Mouse (Mus musculus) heart, embryonic 15.5 days (tissue): ENCODE results near the gene Lgals12. TPM values are rescaled to one million over a fixed set of nuclear protein-coding genes. Genes with fewer than 3 reads are reported as not detected.

Experiments used
- ATAC-seq: fragments of 200-750 bp; cut with Nextera tagmentation; replicated peaks from 2 replicates; pipeline ENCODE4 v1.8.0; 2017; ENCODE audit warnings: low read depth, moderate TSS enrichment; ENCODE audit not compliant: insufficient number of reproducible peaks, insufficient read depth, low FRiP score
- H3K27ac ChIP-seq: fragments of 300-500 bp; sonication (generic); 2 replicates; pipeline ENCODE4 v1.5.1; 2015; ENCODE audit warnings: mild to moderate bottlenecking, inconsistent platforms
- H3K27me3 ChIP-seq: fragments of 300-500 bp; sonication (generic); 2 replicates; pipeline ENCODE4 v1.6.1; 2015; ENCODE audit warnings: inconsistent platforms
- H3K36me3 ChIP-seq: fragments of 300-500 bp; sonication (generic); 2 replicates; pipeline ENCODE4 v1.6.1; 2015; ENCODE audit warnings: mild to moderate bottlenecking, inconsistent platforms
- H3K4me1 ChIP-seq: fragments of 300-500 bp; sonication (generic); replicated peaks from 2 replicates; pipeline ENCODE4 v1.6.1; 2015; ENCODE audit warnings: inconsistent platforms
- H3K4me2 ChIP-seq: fragments of 300-500 bp; sonication (generic); 2 replicates; pipeline ENCODE4 v1.6.1; 2015; ENCODE audit warnings: inconsistent platforms, mild to moderate bottlenecking, moderate library complexity
- H3K4me3 ChIP-seq: fragments of 300-500 bp; sonication (generic); 2 replicates; pipeline ENCODE4 v1.5.1; 2015; ENCODE audit warnings: mild to moderate bottlenecking, inconsistent platforms
- H3K9ac ChIP-seq: fragments of 300-500 bp; sonication (generic); 2 replicates; pipeline ENCODE4 v1.6.1; 2015; ENCODE audit warnings: mild to moderate bottlenecking, inconsistent platforms
- H3K9me3 ChIP-seq: fragments of 300-500 bp; sonication (generic); replicated peaks from 2 replicates; pipeline ENCODE4 v1.6.1; 2016; ENCODE audit warnings: inconsistent platforms
- WGBS: fragments of 180-500 bp; shearing (Covaris S2); methylation state at CpG from one replicate; pipeline ENCODE4 v1.1.7; 2015; ENCODE audit warnings: mixed read lengths; 5-methylcytosine and 5-hydroxymethylcytosine counted together
- polyA plus RNA-seq: library from polyadenylated mRNA; unstranded; fragments of >200 nt; fragmentation: Nextera tagmentation; extraction: Ambion mirVana; gene quantifications from 2 replicates; pipeline ENCODE4 v1.2.1, GENCODE M21; 2015

The Lgals12 gene
- polyA plus RNA-seq, 1 experiment from 2014 or later: 0.21 TPM

GRCm38 (mm10) chr19:7558675-7559074 lies 48.3 kb downstream of the Lgals12 start:
- 64% methylated on average over 4 of the region's 4 CpGs for WGBS
- peak overlapping the region; percentile 65 for H3K4me3 ChIP-seq
- H3K9ac ChIP-seq: 0 out of 2 replicates have a peak overlapping the region, but pooled peaks have one; percentile 69
- no peaks in the 10 kb centered on the region for H3K27me3 ChIP-seq
- no peaks in the 10 kb centered on the region for H3K9me3 ChIP-seq
- no peaks in the 10 kb centered on the region for H3K36me3 ChIP-seq
- H3K4me1 ChIP-seq: peaks cover 10% of the 10 kb centered on the region; the same call in 1 of the 2 replicates
- ATAC-seq: no peak
- H3K4me2 ChIP-seq: peak overlapping the region; percentile 73
- H3K27ac ChIP-seq: no peak overlapping the region

DNA sequence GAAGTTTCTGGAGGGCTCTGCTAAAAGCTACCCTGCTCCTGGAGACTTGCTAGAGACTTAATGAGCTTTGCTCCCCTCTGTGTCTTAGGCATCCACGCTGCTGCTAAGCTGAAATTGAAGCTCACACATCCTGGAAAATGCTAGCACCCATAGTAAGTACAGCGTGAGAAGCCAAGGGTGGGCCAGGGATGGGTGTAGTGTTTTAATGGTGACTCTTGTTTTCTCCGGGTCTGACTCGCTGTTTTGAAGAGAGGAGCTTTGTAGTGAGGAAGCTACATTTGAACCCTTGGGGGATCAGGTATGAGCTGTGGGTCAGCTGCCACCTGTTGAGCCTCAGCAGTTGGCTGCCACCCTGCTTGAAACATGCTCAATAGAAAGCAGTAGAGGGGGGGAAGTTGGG lies 49.1 kb downstream of the Lgals12 start:
- no peaks in the 10 kb centered on the region for H3K9me3 ChIP-seq
- H3K27ac ChIP-seq: peak overlapping the region; percentile 85
- H3K4me3 ChIP-seq: peak overlapping the region; percentile 65
- H3K36me3 ChIP-seq: no peaks in the 10 kb centered on the region
- H3K4me1 ChIP-seq: peaks cover 10% of the 10 kb centered on the region
- H3K27me3 ChIP-seq: no peaks in the 10 kb centered on the region
- peak overlapping the region; percentile 73 for H3K4me2 ChIP-seq
- peak overlapping the region; percentile 69 for H3K9ac ChIP-seq
- peak; percentile 8; the same call in 1 of the 2 replicates for ATAC-seq
- under 1% methylated on average over 4 of the region's 4 CpGs for WGBS

DNA sequence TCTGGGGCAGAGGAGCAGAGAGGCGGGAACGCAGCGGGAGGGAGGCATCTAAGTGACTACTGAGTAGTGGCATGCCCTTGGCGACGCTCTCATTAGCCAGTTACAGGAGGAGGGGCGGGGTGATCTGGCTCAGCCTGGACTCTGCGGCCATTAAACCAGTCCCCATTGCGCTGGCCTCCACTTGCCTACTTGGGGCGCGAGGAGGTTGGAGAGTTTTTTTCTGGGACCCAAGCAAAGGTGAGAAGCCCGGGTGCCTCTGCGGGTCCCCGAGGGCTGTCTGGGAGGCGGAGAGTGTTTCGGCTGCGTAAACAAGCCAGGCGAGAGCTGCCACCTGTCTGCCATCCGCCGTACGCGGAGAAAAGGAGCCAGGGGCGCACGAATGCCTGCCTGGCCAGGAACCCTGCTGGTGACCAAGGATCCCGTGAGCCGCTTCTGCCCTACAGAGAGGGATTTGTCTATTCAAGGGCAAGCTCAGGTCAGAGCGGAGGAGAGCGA lies 49.6 kb downstream of the Lgals12 start, which contains the start of gene Pla2g16:
Pla2g16 (plus strand) TSS at position 132 of the 495 bp plus-strand sequence.
- peak within 1 kb of the TSS; percentile 85 for H3K27ac ChIP-seq

DNA sequence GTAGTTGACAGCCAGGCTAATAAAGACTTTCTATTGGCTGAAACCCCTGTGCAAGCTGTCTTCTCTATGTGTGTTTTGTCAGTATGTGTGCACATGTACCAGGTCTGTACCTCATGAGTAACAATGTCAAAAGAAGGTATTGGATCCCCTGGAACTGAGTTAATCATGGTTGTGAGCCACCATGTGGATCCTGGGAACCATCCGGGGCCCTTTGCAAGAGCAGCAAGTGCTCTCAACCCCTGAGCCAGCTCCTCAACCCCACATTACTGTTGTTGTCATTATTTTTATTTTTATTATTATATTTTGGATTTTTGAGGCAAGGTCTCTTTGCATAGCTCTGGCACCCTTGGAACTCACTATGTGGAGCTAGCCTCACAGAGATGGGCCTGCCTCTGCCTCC lies 50.4 kb downstream of the Lgals12 start:
- no peak for ATAC-seq
- Histone ChIP-seq H3K9ac (no peak overlapping the region), H3K27ac (no peak overlapping the region), H3K27me3 (no peaks in the 10 kb centered on the region), H3K36me3 (no peaks in the 10 kb centered on the region), H3K9me3 (no peaks in the 10 kb centered on the region), H3K4me3 (no peak overlapping the region), H3K4me2 (no peak overlapping the region), H3K4me1 (peaks cover 22% of the 10 kb centered on the region)
- 92% methylated on average over 1 of the region's 1 CpGs for WGBS

More for the DNA sequence above, 49.6 kb downstream of the Lgals12 start, which contains the start of gene Pla2g16:
- ATAC-seq: peak; percentile 88
- Histone ChIP-seq H3K9me3 (no peaks in the 10 kb centered on the region), H3K27me3 (no peaks in the 10 kb centered on the region), H3K4me2 (peak within 1 kb of the TSS; percentile 73), H3K4me1 (peaks cover 15% of the 10 kb centered on the region), H3K36me3 (no peaks in the 10 kb centered on the region), H3K9ac (peak within 1 kb of the TSS; percentile 69), H3K4me3 (peak within 1 kb of the TSS; percentile 65)
- under 1% methylated on average over 27 of the region's 27 CpGs for WGBS

DNA sequence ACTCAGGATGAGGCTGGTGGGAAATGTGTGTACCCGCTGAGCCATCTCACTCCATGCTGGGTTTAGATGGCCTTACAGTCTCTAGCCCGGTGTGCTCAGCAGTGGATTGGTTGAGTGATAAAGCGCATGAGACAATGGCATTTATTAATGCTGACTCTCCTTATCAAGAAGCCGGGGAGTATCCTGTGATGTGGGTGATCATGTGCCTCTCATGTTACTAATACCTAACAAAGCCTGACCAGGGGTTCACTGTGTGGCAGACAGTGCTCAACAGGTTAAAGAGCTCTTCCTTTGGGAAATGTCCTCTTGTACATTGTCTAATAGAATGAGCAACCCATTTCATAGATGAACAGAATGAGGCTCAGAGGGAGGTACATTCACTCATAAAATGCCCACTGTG lies 52.1 kb downstream of the Lgals12 start:
- ATAC-seq: no peak
- H3K4me3 ChIP-seq: no peak overlapping the region
- 66% methylated on average over 4 of the region's 4 CpGs for WGBS
- no peaks in the 10 kb centered on the region for H3K9me3 ChIP-seq
- H3K36me3 ChIP-seq: no peaks in the 10 kb centered on the region
- no peaks in the 10 kb centered on the region for H3K27me3 ChIP-seq
- H3K4me1 ChIP-seq: peaks cover 24% of the 10 kb centered on the region
- H3K27ac ChIP-seq: no peak overlapping the region
- H3K9ac ChIP-seq: no peak overlapping the region
- no peak overlapping the region for H3K4me2 ChIP-seq

DNA sequence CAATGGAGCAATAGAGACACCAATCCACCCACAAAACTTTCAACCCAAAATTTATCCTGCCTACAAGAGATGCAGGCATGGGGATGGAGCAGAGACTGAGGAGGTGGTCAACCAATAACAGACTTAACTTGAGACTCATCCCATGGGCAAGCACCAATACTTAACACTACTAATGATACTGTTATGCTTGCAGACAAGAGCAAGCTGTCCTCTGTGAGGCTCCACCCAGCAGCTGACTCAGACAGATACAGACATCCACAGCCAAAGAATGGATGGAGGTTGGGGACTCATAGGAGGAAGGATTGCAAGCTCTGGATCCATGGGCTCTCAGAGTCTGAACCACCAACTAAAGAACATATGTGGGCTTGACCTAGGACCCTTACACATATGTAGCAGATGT lies 53.6 kb downstream of the Lgals12 start:
- no peak overlapping the region for H3K9ac ChIP-seq
- H3K27me3 ChIP-seq: no peaks in the 10 kb centered on the region
- H3K36me3 ChIP-seq: no peaks in the 10 kb centered on the region
- H3K4me1 ChIP-seq: peaks cover 28% of the 10 kb centered on the region
- no peak for ATAC-seq
- H3K9me3 ChIP-seq: no peaks in the 10 kb centered on the region
- no peak overlapping the region for H3K27ac ChIP-seq
- no peak overlapping the region for H3K4me2 ChIP-seq
- H3K4me3 ChIP-seq: no peak overlapping the region

- 25% methylated on average over 2 of the region's 2 CpGs for WGBS
- H3K27ac ChIP-seq: peak overlapping the region; percentile 63
- no peaks in the 10 kb centered on the region for H3K9me3 ChIP-seq
- no peak overlapping the region for H3K4me2 ChIP-seq
- peak; percentile 48; the same call in 1 of the 2 replicates for ATAC-seq
- peaks cover 28% of the 10 kb centered on the region for H3K4me1 ChIP-seq
- no peaks in the 10 kb centered on the region for H3K36me3 ChIP-seq
- H3K9ac ChIP-seq: no peak overlapping the region
- no peaks in the 10 kb centered on the region for H3K27me3 ChIP-seq
- no peak overlapping the region for H3K4me3 ChIP-seq
Measured at GRCm38 (mm10) chr19:7552301-7552673, 54.7 kb downstream of the Lgals12 start.

GRCm38 (mm10) chr19:7551550-7552300 lies 55.3 kb downstream of the Lgals12 start:
- Histone ChIP-seq H3K27ac (peak overlapping the region; percentile 63), H3K4me3 (no peak overlapping the region), H3K27me3 (no peaks in the 10 kb centered on the region), H3K9me3 (no peaks in the 10 kb centered on the region), H3K36me3 (no peaks in the 10 kb centered on the region), H3K4me2 (no peak overlapping the region), H3K9ac (no peak overlapping the region), H3K4me1 (peaks cover 25% of the 10 kb centered on the region)
- peak; percentile 60 for ATAC-seq
- 23% methylated on average over 4 of the region's 4 CpGs for WGBS

DNA sequence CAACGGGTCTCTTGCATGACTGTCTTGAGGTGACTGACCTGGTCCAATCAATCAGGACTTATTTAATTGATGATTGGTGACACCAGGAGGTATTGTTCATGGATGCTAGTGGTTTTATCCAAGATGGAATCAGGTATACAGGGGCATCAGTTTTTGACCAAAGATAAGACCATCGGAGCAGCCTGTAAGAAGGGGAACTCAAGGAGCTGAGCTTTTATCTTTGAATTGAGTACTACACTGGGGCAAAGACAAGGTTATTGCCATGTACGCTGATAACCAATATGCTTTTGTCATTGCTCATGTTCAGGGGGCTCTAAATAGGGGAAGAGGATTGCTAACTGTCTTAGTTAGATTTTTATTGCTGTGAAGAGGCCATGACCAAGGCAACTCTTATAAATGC lies 58.1 kb downstream of the Lgals12 start:
- Histone ChIP-seq H3K27me3 (no peaks in the 10 kb centered on the region), H3K27ac (no peak overlapping the region)

More for the DNA sequence above, 58.1 kb downstream of the Lgals12 start:
- H3K9ac ChIP-seq: no peak overlapping the region
- ATAC-seq: no peak
- H3K4me1 ChIP-seq: peaks cover 25% of the 10 kb centered on the region
- no peak overlapping the region for H3K4me2 ChIP-seq
- H3K36me3 ChIP-seq: no peaks in the 10 kb centered on the region
- 86% methylated on average over 3 of the region's 3 CpGs for WGBS
- no peaks in the 10 kb centered on the region for H3K9me3 ChIP-seq
- H3K4me3 ChIP-seq: no peak overlapping the region

Other genes starting within 250 kb of the Lgals12 start
- gene Spindoc, start 224.2 kb downstream of the Lgals12 start, polyA plus RNA-seq: 16.9 and 18.7 TPM in 2 replicates
- gene 2700081O15Rik, start 189.6 kb downstream of the Lgals12 start, polyA plus RNA-seq: 3.3 and 4.7 TPM in 2 replicates
- 127 and 137 TPM in 2 replicates for gene Rtn3, start 123.9 kb downstream of the Lgals12 start, polyA plus RNA-seq
- 8.7 and 9.0 TPM in 2 replicates for gene Atl3, start 113.2 kb downstream of the Lgals12 start, polyA plus RNA-seq
- gene Pla2g16, start 49.7 kb downstream of the Lgals12 start, polyA plus RNA-seq: 47.0 and 52.7 TPM in 2 replicates
- not detected in 2 replicates for gene Hrasls5, start 5.3 kb upstream of the Lgals12 start, polyA plus RNA-seq
- 0.09 TPM in 1 of 2 replicates, not detected in the other for gene Slc22a19, start 104.1 kb upstream of the Lgals12 start, polyA plus RNA-seq
- not detected in 2 replicates for gene Slc22a26, start 195.5 kb upstream of the Lgals12 start, polyA plus RNA-seq